Mouse (Mus musculus) kidney, postnatal 0 days (tissue): Measurements from ENCODE around the gene Xrcc1. TPM values are rescaled to one million over a fixed set of nuclear protein-coding genes. Genes with fewer than 3 reads are reported as not detected.
A peak's percentile ranks its signal among the peaks of the same experiment; 100 is the strongest.
"Not testable (repeated sequence)": the region's sequence is repeated elsewhere in the genome, so short reads cannot be mapped to it uniquely, and the experiment has no call there.

Source experiments
- ATAC-seq: fragments of 200-750 bp; cut with Nextera tagmentation; replicated peaks from 2 replicates; pipeline ENCODE4 v1.8.0; 2017; ENCODE audit warnings: low read depth, moderate number of reproducible peaks, moderate TSS enrichment, moderate library complexity; ENCODE audit not compliant: low FRiP score
- DNase-seq: peaks from one replicate; pipeline ENCODE4 v3.0.0-alpha.2; 2016; ENCODE audit warnings: low spot score
- H3K27ac ChIP-seq: fragments of 300-500 bp; sonication (generic); 2 replicates; pipeline ENCODE4 v1.5.1; 2014; ENCODE audit warnings: mild to moderate bottlenecking
- H3K27me3 ChIP-seq: fragments of 300-500 bp; sonication (generic); 2 replicates; pipeline ENCODE4 v1.6.1; 2014; ENCODE audit warnings: low read length, mixed read lengths; ENCODE audit not compliant: insufficient read depth
- H3K36me3 ChIP-seq: fragments of 300-500 bp; sonication (generic); 2 replicates; pipeline ENCODE4 v1.6.1; 2014; ENCODE audit warnings: low read length, mixed read lengths; ENCODE audit not compliant: insufficient read depth
- H3K4me1 ChIP-seq: fragments of 300-500 bp; sonication (generic); replicated peaks from 2 replicates; pipeline ENCODE4 v1.6.1; 2014; ENCODE audit warnings: antibody characterized with exemption, low read length, mixed read lengths; ENCODE audit not compliant: insufficient read depth
- H3K4me2 ChIP-seq: fragments of 300-500 bp; sonication (generic); 2 replicates; pipeline ENCODE4 v1.6.1; 2014; ENCODE audit warnings: mild to moderate bottlenecking, low read length, moderate library complexity, mixed read lengths
- H3K4me3 ChIP-seq: fragments of 300-500 bp; sonication (generic); replicated peaks from 2 replicates; pipeline ENCODE4 v1.5.1; 2014; ENCODE audit warnings: low read depth, low read length
- H3K9ac ChIP-seq: fragments of 300-500 bp; sonication (generic); 2 replicates; pipeline ENCODE4 v1.6.1; 2014; ENCODE audit warnings: low read depth, low read length
- H3K9me3 ChIP-seq: fragments of 300-500 bp; sonication (generic); replicated peaks from 2 replicates; pipeline ENCODE4 v1.6.1; 2016; ENCODE audit warnings: low read length, inconsistent platforms, mixed read lengths
- CTCF ChIP-seq: IDR thresholded peaks from 2 replicates; pipeline ENCODE4 v1.5.1; 2016; ENCODE audit warnings: antibody characterized with exemption, low read depth, mild to moderate bottlenecking, moderate library complexity
- WGBS: fragments of 180-500 bp; shearing (Covaris S2); extraction: QIAGEN DNeasy Blood & Tissue Kit; methylation state at CpG from one replicate; pipeline ENCODE4 v1.1.7; 2014; 5-methylcytosine and 5-hydroxymethylcytosine counted together
- polyA plus RNA-seq: library from polyadenylated mRNA; unstranded; fragments of >200 nt; fragmentation: Nextera tagmentation; extraction: Ambion mirVana; gene quantifications from 2 replicates; pipeline ENCODE4 v1.2.1, GENCODE M21; 2015

The Xrcc1 gene
- polyA plus RNA-seq, 1 experiment from 2014 or later = 58.4 TPM

DNA sequence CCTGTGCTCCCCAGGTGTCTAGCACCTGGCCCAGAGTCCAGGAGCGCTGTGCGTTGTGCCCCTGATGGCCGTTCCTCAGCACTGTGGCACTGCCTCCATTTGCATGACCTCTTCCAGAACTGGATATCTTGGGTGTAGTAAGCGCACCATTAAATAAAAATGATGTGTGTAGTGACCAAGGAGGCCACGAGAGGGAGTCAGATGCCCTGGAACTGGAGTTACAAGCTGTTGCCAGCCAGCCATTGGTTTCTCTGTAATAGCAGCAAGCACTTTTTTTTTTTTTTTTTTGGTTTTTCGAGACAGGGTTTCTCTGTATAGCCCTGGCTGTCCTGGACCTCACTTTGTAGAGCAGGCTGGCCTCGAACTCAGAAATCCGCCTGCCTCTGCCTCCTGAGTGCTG, 29.8 kb upstream of the Xrcc1 start:
- not testable (repeated sequence) for H3K4me3 ChIP-seq, H3K4me1 ChIP-seq, H3K27me3 ChIP-seq, H3K36me3 ChIP-seq, H3K9ac ChIP-seq, H3K27ac ChIP-seq, H3K4me2 ChIP-seq, DNase-seq, ATAC-seq, H3K9me3 ChIP-seq
- 80% methylated on average over 8 of the region's 8 CpGs for WGBS
- TF ChIP-seq CTCF = peak; percentile 41; the same call in 1 of the 2 replicates

DNA sequence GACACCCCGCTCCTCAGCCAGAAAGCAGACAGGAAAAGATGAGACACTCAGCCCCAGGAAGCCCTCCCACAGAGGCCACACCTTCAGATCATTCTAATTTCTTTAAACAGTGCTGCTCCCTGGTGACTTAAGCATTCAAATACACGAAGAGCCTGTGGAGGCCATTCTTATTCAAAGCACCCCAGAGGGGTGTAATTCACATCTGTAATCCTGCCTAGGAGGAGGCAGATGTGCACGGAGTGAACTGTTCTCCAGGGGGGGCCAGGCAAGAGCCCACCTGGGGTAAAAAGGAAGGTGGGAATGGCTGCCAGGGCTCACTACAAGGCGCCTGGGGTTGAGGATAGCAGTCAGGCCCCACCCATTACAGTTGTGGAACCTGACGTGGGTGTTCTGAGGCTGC, 29.0 kb upstream of the Xrcc1 start:
- H3K9ac ChIP-seq = no peak overlapping the region
- no peak overlapping the region for H3K27ac ChIP-seq
- WGBS = 56% methylated on average over 5 of the region's 5 CpGs

DNA sequence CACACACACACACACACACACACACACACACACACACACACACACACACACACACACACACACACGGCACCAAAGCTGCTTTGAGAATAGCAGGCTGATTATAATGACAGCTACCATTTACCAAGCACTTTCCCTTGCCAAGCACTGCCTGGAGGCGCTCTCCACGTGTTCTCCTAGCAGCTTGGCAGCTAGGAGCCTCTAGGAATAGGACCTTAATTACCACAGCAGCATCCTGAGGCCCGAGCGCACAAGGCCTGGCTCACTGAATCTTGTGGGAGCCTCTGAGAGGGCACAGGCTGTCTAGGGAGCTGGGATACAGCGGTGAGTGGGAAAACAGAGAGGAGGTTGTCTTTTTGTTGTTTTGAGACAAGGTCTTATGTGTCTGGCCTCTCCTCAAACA, 28.4 kb upstream of the Xrcc1 start:
- no peak for DNase-seq
- H3K9me3 ChIP-seq = no peaks in the 10 kb centered on the region
- no peaks in the 10 kb centered on the region for H3K4me1 ChIP-seq
- H3K4me3 ChIP-seq = no peak overlapping the region
- H3K27me3 ChIP-seq = no peaks in the 10 kb centered on the region
- 0 out of 2 replicates have a peak, but pooled peaks cover 3% of the 10 kb centered on the region for H3K36me3 ChIP-seq
- H3K9ac ChIP-seq = no peak overlapping the region
- no peak overlapping the region for H3K27ac ChIP-seq
- ATAC-seq = no peak
- no peak for TF ChIP-seq CTCF
- WGBS = 76% methylated on average over 6 of the region's 6 CpGs
- H3K4me2 ChIP-seq = no peak overlapping the region

More for the DNA sequence above, 29.0 kb upstream of the Xrcc1 start:
- H3K36me3 ChIP-seq = 0 out of 2 replicates have a peak, but pooled peaks cover 3% of the 10 kb centered on the region
- no peak for DNase-seq
- no peak overlapping the region for H3K4me3 ChIP-seq
- no peaks in the 10 kb centered on the region for H3K4me1 ChIP-seq
- H3K27me3 ChIP-seq = no peaks in the 10 kb centered on the region
- no peak for TF ChIP-seq CTCF
- no peak for ATAC-seq
- H3K9me3 ChIP-seq = no peaks in the 10 kb centered on the region
- no peak overlapping the region for H3K4me2 ChIP-seq

DNA sequence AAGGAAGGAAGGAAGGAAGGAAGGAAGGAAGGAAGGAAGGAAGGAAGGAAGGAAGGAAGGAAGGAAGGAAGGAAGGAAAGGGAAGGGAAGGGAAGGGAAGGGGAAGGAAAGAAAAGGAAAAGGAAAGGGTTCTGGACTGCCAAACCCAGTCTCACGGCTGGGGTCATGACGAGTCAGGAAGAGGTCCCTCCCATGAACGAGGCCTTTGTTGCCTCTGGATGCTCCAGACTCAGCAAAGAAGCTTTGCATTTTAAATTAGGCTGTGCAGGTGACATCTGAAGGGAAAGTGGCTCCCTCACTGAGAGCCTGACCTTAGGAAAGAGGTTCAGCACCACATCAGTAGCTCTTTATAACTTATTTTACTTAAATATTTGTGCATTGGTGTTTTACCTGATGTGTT, 27.0 kb upstream of the Xrcc1 start:
- no peaks in the 10 kb centered on the region for H3K27me3 ChIP-seq
- no peak overlapping the region for H3K9ac ChIP-seq
- no peak for TF ChIP-seq CTCF
- no peak overlapping the region for H3K4me3 ChIP-seq
- no peak overlapping the region for H3K27ac ChIP-seq
- no peak overlapping the region for H3K4me2 ChIP-seq
- ATAC-seq (no peak), DNase-seq (no peak)
- 52% methylated on average over 3 of the region's 3 CpGs for WGBS
- H3K4me1 ChIP-seq = no peaks in the 10 kb centered on the region
- 0 out of 2 replicates have a peak, but pooled peaks cover 3% of the 10 kb centered on the region for H3K36me3 ChIP-seq
- no peaks in the 10 kb centered on the region for H3K9me3 ChIP-seq

DNA sequence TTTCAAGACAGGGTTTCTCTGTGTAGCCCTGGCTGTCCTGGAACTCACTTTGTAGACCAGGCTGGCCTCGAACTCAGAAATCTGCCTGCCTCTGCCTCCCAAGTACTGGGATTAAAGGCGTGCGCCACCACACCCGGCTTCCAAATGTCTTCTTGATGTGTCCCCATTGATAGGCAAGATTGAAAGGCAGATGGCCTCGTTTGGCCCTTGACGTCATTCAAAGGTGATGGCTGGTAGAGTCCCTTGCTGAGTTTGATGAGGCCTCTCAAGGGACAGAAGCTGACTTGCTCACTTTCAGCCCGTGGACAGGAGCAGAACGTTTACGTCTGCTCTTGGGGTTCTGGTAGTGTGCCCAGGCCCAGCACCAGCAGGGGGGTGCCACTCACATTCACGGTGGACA, 26.0 kb upstream of the Xrcc1 start:
- H3K27me3 ChIP-seq, ATAC-seq, H3K4me2 ChIP-seq, H3K4me1 ChIP-seq, H3K4me3 ChIP-seq, H3K36me3 ChIP-seq, H3K27ac ChIP-seq, H3K9me3 ChIP-seq, DNase-seq, H3K9ac ChIP-seq: not testable (repeated sequence)
- 87% methylated on average over 10 of the region's 10 CpGs for WGBS

DNA sequence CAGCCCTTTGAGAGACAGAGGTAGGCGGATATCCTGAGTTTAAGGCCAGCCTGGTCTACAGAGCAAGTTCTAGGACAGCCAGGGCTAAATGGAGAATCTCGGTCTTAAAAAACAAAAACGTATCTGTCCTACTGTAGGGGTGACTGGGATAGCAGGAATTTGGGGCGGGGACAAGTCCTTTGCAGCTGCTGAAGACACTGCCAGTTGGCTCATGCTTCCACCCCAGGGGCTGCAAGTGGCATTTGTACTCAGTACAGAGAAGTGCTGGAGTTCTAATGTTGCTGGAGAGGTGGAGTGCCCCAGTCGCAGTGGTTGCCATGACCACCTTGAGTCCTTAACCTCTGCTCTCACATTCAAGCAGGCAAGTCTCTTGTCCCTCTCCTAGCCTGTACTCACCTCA, 23.3 kb upstream of the Xrcc1 start:
- no peak for ATAC-seq
- DNase-seq = no peak
- WGBS = 65% methylated on average over 5 of the region's 5 CpGs
- TF ChIP-seq CTCF = no peak
- Histone ChIP-seq H3K4me2 (no peak overlapping the region), H3K4me3 (no peak overlapping the region), H3K27me3 (no peaks in the 10 kb centered on the region), H3K9me3 (no peaks in the 10 kb centered on the region), H3K9ac (no peak overlapping the region), H3K27ac (no peak overlapping the region), H3K36me3 (no peaks in the 10 kb centered on the region), H3K4me1 (no peaks in the 10 kb centered on the region)

DNA sequence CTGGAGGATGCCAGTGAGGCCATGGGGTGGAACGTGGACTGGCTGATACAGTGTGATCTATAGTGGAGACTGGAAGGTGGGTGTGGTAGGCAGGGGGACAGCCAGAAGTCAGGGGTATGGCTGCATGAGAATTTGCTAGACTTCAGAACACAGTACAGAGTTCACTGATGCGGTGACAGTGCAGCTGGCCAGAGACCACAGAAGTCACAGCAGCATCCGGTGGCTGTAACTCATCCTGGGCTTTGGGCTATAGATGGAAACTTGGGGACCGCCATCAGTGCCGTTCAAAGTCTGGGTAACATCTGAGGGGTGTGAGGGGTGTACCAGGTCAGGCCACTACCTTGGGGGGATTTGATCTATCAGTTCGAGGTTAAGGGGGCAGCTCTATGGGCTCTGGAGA, 22.4 kb upstream of the Xrcc1 start:
- no peak for TF ChIP-seq CTCF
- H3K4me2 ChIP-seq = no peak overlapping the region
- no peaks in the 10 kb centered on the region for H3K36me3 ChIP-seq
- no peaks in the 10 kb centered on the region for H3K27me3 ChIP-seq
- no peak overlapping the region for H3K4me3 ChIP-seq
- H3K9me3 ChIP-seq = no peaks in the 10 kb centered on the region
- no peaks in the 10 kb centered on the region for H3K4me1 ChIP-seq
- no peak overlapping the region for H3K9ac ChIP-seq
- ATAC-seq (no peak), DNase-seq (no peak)
- no peak overlapping the region for H3K27ac ChIP-seq
- WGBS = 80% methylated on average over 6 of the region's 6 CpGs
